In genomic region chr11:85672881-85673475, GRCm38 (mm10) we compare ENCODE assay signal across 14 mouse cellular contexts.
"Had no signal": no experiment of that assay in that cellular context is flagged by ENCODE, and none has a peak within 500 bp of the region (broad histone marks: within the 10 kb centered on the region; RNA-seq: fewer than 3 reads in every experiment).

No protein-coding gene starts in this region.

- DNase-seq: kidney, adult 8-10 months; kidney, postnatal 36 days; liver; liver, embryonic 13.5 days; liver, postnatal 0 days; midbrain, embryonic 14.5 days; right cerebral cortex, adult 18-20 months; thymus, postnatal 36 days had no signal

- H3K4me2 ChIP-seq: limb, embryonic 12.5 days; liver, embryonic 13.5 days; neural tube, embryonic 15.5 days had no signal

- H3K27me3 ChIP-seq: liver, embryonic 13.5 days; neural tube, embryonic 15.5 days had no signal

- H3K27ac ChIP-seq: layer of hippocampus, adult 2 months; limb, embryonic 12.5 days; liver, embryonic 13.5 days; midbrain, embryonic 10.5 days; neural tube, embryonic 15.5 days had no signal

- ATAC-seq: intestine, postnatal 0 days; liver, postnatal 0 days had no signal

- H3K4me3 ChIP-seq: layer of hippocampus, adult 2 months; limb, embryonic 12.5 days; liver, embryonic 13.5 days; midbrain, embryonic 10.5 days; myocyte; neural tube, embryonic 15.5 days had no signal

- H3K9me3 ChIP-seq: limb, embryonic 12.5 days; liver, embryonic 13.5 days; midbrain, embryonic 10.5 days; neural tube, embryonic 15.5 days had no signal

- H3K36me3 ChIP-seq: limb, embryonic 12.5 days; liver, embryonic 13.5 days; midbrain, embryonic 10.5 days; neural tube, embryonic 15.5 days had no signal

- H3K9ac ChIP-seq: limb, embryonic 12.5 days; liver, embryonic 13.5 days; liver, postnatal 0 days; neural tube, embryonic 15.5 days had no signal
